Mouse (Mus musculus): Measurements from ENCODE around the gene Itpr2. TPM values are rescaled to one million over a fixed set of nuclear protein-coding genes. Genes with fewer than 3 reads are reported as not detected.

Gene Itpr2
- polyA plus RNA-seq, 1 experiment from 2014 or later: 49.4 TPM

DNA sequence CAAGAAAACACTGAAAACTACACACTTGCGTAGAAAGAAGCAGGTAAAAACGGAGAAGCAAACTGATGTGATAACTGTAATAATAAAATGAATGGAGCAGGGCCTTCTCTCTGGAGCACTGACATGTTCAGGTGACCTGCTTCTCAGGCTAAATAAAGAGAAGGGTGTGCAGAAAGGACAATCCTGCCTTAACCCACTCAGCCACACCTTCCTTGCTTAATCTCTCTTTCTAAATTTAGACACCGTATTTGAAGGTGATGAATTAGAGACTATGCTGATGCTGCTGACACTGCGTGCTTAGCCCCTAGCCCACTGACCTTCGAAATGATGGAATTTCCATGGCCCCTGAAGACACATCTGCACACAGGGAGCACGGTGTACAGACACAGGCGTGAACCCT lies 164.8 kb downstream of the Itpr2 start:
- peak overlapping the region; percentile 27; the same call in 1 of the 2 replicates for H3K27ac ChIP-seq (ENCODE audit: low read length)
- peaks cover 4% of the 10 kb centered on the region for H3K4me1 ChIP-seq (ENCODE audit: control insufficient read depth, insufficient read depth, low read length)
- no peaks in the 10 kb centered on the region for H3K36me3 ChIP-seq (ENCODE audit: control insufficient read depth, insufficient read depth)
- no peak overlapping the region for H3K4me3 ChIP-seq (ENCODE audit: low read length)
- no peaks in the 10 kb centered on the region for H3K9me3 ChIP-seq (replicated peaks; ENCODE audit: control insufficient read depth, low read length)
- H3K9ac ChIP-seq (ENCODE audit: low read length): no peak overlapping the region
- WGBS: 49% methylated on average over 7 of the region's 7 CpGs
- peak; percentile 51 for ATAC-seq (replicated peaks; ENCODE audit: extremely low read depth, insufficient read depth, low FRiP score)
- H3K4me2 ChIP-seq (ENCODE audit: low read depth, low read length): 0 out of 2 replicates have a peak overlapping the region, but pooled peaks have one; percentile 9
- H3K27me3 ChIP-seq (ENCODE audit: control insufficient read depth, insufficient read depth, low read length): no peaks in the 10 kb centered on the region

DNA sequence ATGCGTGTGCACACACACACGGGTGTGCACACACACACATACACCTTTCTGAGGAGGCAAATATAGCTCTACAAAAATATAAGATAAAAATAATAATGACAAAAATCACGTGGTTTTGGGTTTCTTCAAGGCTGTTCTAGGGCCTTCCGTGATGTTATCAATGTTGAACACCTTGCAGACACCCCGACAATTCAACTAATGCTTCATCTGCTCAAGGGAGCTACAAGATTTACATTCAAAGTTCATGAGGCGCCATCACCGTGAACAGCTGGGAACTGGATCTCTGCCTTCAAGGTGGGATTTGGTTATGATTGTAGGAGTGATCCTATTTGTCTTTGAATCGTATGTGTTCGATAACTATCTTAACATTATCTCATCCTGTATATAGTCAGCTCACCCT lies 166.8 kb downstream of the Itpr2 start:
- no peaks in the 10 kb centered on the region for H3K27me3 ChIP-seq (ENCODE audit: control insufficient read depth, insufficient read depth, low read length)
- H3K36me3 ChIP-seq (ENCODE audit: control insufficient read depth, insufficient read depth): no peaks in the 10 kb centered on the region
- H3K9me3 ChIP-seq (replicated peaks; ENCODE audit: control insufficient read depth, low read length): no peaks in the 10 kb centered on the region
- 94% methylated on average over 9 of the region's 9 CpGs for WGBS
- no peak for ATAC-seq (replicated peaks; ENCODE audit: extremely low read depth, insufficient read depth, low FRiP score)
- peaks cover 16% of the 10 kb centered on the region for H3K4me1 ChIP-seq (ENCODE audit: control insufficient read depth, insufficient read depth, low read length)
- H3K27ac ChIP-seq (ENCODE audit: low read length): no peak overlapping the region
- H3K4me3 ChIP-seq (ENCODE audit: low read length): no peak overlapping the region
- no peak overlapping the region for H3K4me2 ChIP-seq (ENCODE audit: low read depth, low read length)
- no peak overlapping the region for H3K9ac ChIP-seq (ENCODE audit: low read length)

DNA sequence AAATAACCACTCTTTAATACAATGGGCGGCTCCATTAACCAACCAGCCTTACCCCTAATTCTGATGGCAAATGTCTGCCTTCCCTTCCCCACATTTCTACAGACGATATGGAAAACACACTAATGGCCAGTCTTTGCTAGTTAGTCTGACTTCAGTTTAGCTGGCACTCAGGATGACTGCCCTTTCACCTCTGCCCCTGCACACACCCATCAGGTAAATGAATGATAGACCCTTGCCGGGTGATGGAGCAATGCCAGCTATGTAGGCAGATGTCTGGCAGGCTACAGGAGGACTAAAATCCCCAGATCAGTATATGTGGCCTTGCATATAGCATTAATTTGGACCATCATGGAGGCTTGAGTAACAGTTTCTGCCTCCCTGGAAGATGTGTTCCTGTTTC lies 168.5 kb downstream of the Itpr2 start:
- Histone ChIP-seq H3K36me3 (ENCODE audit: control insufficient read depth, insufficient read depth) (peaks cover 16% of the 10 kb centered on the region), H3K27me3 (ENCODE audit: control insufficient read depth, insufficient read depth, low read length) (no peaks in the 10 kb centered on the region), H3K27ac (ENCODE audit: low read length) (no peak overlapping the region), H3K4me2 (ENCODE audit: low read depth, low read length) (no peak overlapping the region), H3K4me3 (ENCODE audit: low read length) (no peak overlapping the region), H3K4me1 (ENCODE audit: control insufficient read depth, insufficient read depth, low read length) (peaks cover 16% of the 10 kb centered on the region), H3K9me3 (replicated peaks; ENCODE audit: control insufficient read depth, low read length) (no peaks in the 10 kb centered on the region), H3K9ac (ENCODE audit: low read length) (no peak overlapping the region)
- no peak for ATAC-seq (replicated peaks; ENCODE audit: extremely low read depth, insufficient read depth, low FRiP score)
- 89% methylated on average over 3 of the region's 3 CpGs for WGBS

DNA sequence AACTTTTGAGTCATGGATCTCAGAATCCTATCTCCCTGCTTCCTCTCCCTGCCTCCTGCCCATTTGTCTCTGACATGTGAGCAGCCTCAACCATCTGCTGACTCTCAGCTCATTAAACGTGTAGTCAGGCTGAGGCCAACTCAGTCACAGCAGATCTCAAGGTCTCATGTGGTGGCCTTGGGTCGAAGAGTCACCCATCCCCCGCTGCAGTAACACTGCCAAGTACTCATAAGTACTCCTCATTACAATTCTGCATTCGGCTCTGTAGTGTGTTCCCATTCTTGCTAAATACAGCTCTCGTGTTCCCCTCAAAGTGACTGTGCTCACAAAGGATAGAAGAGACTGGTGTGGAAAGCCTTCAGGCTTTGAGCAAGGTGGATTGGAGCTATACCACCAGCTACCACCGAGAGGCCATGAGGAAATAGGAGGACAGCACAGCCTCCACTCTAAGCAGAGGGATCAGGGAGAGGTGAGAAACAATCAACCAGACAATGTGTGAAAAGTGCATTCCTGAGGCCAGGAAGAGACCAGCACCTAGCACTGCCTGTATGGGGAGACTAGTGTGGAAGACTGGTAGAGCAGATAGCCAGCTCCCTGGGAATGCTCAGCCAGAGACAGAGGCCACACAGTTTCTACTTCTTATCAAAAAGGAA lies 170.9 kb downstream of the Itpr2 start:
- H3K4me3 ChIP-seq (ENCODE audit: low read length): no peak overlapping the region
- H3K36me3 ChIP-seq (ENCODE audit: control insufficient read depth, insufficient read depth): peaks cover 29% of the 10 kb centered on the region
- H3K4me1 ChIP-seq (ENCODE audit: control insufficient read depth, insufficient read depth, low read length): peaks cover 12% of the 10 kb centered on the region
- H3K27me3 ChIP-seq (ENCODE audit: control insufficient read depth, insufficient read depth, low read length): no peaks in the 10 kb centered on the region
- H3K9ac ChIP-seq (ENCODE audit: low read length): no peak overlapping the region
- no peaks in the 10 kb centered on the region for H3K9me3 ChIP-seq (replicated peaks; ENCODE audit: control insufficient read depth, low read length)
- ATAC-seq (replicated peaks; ENCODE audit: extremely low read depth, insufficient read depth, low FRiP score): no peak
- WGBS: 45% methylated on average over 6 of the region's 6 CpGs
- H3K27ac ChIP-seq (ENCODE audit: low read length): peak overlapping the region; percentile 9; the same call in 1 of the 2 replicates
- no peak overlapping the region for H3K4me2 ChIP-seq (ENCODE audit: low read depth, low read length)

DNA sequence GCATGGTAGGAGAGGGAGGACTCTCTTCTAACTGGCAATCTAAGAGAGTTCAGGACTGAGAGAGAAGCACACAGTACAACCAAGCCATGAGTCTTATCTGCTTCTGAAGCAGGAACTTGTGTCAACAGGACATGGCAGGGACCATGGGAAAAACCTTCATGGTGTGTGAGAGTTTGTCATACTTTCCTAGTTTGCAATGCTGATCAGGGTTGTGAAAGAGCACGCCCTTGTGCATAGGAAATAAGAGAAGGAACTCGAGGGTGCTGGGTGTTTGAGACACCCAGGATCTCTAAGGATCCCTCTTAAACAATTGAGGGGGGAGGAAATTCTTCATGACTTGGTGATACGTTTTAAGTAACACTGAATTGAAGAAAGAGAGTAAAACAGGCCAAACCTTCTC lies 172.9 kb downstream of the Itpr2 start:
- Histone ChIP-seq H3K27me3 (ENCODE audit: control insufficient read depth, insufficient read depth, low read length) (no peaks in the 10 kb centered on the region), H3K27ac (ENCODE audit: low read length) (no peak overlapping the region), H3K4me3 (ENCODE audit: low read length) (no peak overlapping the region), H3K4me2 (ENCODE audit: low read depth, low read length) (no peak overlapping the region), H3K4me1 (ENCODE audit: control insufficient read depth, insufficient read depth, low read length) (peaks cover 12% of the 10 kb centered on the region), H3K9ac (ENCODE audit: low read length) (no peak overlapping the region), H3K9me3 (replicated peaks; ENCODE audit: control insufficient read depth, low read length) (no peaks in the 10 kb centered on the region), H3K36me3 (ENCODE audit: control insufficient read depth, insufficient read depth) (peaks cover 36% of the 10 kb centered on the region)
- no peak for ATAC-seq (replicated peaks; ENCODE audit: extremely low read depth, insufficient read depth, low FRiP score)
- WGBS: 77% methylated on average over 3 of the region's 3 CpGs

DNA sequence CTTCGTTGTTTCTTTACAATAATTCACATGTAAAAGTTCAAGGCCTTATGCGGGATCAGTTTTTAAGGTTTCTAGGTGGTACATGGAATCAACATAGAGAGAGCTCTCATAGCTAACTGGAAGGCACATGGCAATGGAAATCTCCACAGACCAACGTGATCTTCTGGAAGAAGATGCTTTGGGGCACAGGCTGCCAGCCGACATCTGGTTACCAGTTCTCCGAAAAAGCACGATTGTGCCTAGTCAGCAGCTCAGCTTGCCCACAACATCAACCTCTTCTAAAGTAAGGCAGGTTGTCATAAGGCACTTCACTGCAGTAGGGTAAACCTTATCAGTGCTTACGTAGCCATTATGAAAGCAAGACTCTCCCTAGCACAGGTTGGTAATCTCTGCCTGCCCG lies 175.4 kb downstream of the Itpr2 start:
- H3K9ac ChIP-seq (ENCODE audit: low read length): no peak overlapping the region

DNA sequence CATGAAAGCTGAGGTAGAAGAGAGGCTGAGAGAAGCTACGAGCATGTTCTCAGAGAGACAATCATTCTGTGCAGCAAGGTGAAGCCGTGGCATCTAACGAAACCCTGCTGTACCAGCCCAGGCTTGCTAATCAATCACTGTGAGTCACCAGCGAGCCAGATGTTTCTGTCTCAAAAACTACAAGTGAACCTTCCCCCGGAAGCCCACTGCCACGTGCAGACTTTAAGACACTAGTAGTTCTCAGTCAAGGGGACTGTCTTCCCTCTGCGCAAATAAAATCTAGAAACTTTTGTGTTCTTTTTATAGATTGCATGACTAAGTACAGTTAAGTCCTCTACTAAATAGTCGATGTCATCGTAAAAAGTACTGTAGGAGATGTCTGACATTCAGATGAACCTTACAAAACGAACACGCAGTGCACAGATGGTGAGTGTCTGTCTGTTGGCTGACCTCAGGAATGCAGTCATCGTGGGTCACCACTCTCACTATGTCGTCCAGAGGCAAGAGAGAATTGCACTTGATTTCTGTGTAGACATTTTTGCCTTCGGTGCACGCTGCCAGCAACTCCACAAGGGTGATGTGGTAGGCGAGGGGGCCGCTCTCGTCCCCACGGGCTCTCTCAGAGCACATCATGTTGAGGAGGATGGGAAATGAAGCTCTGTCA lies 177.3 kb downstream of the Itpr2 start:
- H3K9me3 ChIP-seq (replicated peaks; ENCODE audit: control insufficient read depth, low read length): no peaks in the 10 kb centered on the region
- H3K4me2 ChIP-seq (ENCODE audit: low read depth, low read length): no peak overlapping the region
- no peak overlapping the region for H3K9ac ChIP-seq (ENCODE audit: low read length)
- H3K4me3 ChIP-seq (ENCODE audit: low read length): no peak overlapping the region
- peaks cover 57% of the 10 kb centered on the region for H3K36me3 ChIP-seq (ENCODE audit: control insufficient read depth, insufficient read depth)
- H3K27me3 ChIP-seq (ENCODE audit: control insufficient read depth, insufficient read depth, low read length): no peaks in the 10 kb centered on the region
- H3K27ac ChIP-seq (ENCODE audit: low read length): no peak overlapping the region
- H3K4me1 ChIP-seq (ENCODE audit: control insufficient read depth, insufficient read depth, low read length): peaks cover 13% of the 10 kb centered on the region
- no peak for ATAC-seq (replicated peaks; ENCODE audit: extremely low read depth, insufficient read depth, low FRiP score)
- WGBS: 64% methylated on average over 19 of the region's 19 CpGs

More for the DNA sequence above, 175.4 kb downstream of the Itpr2 start:
- Histone ChIP-seq H3K4me1 (ENCODE audit: control insufficient read depth, insufficient read depth, low read length) (peaks cover 19% of the 10 kb centered on the region), H3K36me3 (ENCODE audit: control insufficient read depth, insufficient read depth) (peaks cover 48% of the 10 kb centered on the region), H3K4me2 (ENCODE audit: low read depth, low read length) (no peak overlapping the region), H3K27ac (ENCODE audit: low read length) (no peak overlapping the region), H3K4me3 (ENCODE audit: low read length) (no peak overlapping the region), H3K27me3 (ENCODE audit: control insufficient read depth, insufficient read depth, low read length) (no peaks in the 10 kb centered on the region), H3K9me3 (replicated peaks; ENCODE audit: control insufficient read depth, low read length) (no peaks in the 10 kb centered on the region)
- WGBS: 90% methylated on average over 8 of the region's 8 CpGs
- ATAC-seq (replicated peaks; ENCODE audit: extremely low read depth, insufficient read depth, low FRiP score): no peak

DNA sequence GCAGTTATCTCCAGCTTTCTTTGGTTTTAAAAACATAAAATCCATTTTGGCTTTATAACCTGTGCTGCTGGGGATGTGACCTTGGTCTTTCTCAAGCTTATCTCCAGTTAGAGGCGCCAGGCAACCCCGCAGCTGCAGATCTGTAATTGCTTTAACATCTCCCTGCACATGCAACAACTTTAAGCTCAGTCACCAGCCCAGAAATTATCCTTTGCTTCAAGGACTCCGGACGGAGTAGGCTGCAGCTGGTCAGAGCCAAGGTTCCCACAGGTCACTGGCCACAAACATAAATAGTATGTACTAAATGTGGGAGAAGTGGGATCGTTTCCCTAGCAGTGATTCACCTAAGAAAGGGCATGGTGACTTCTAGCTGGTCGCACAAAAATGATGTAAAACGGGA lies 179.5 kb downstream of the Itpr2 start:
- Histone ChIP-seq H3K4me3 (ENCODE audit: low read length) (no peak overlapping the region), H3K4me2 (ENCODE audit: low read depth, low read length) (no peak overlapping the region; the same call in 1 of the 2 replicates), H3K36me3 (ENCODE audit: control insufficient read depth, insufficient read depth) (peaks cover 42% of the 10 kb centered on the region), H3K9ac (ENCODE audit: low read length) (no peak overlapping the region), H3K4me1 (ENCODE audit: control insufficient read depth, insufficient read depth, low read length) (peaks cover 13% of the 10 kb centered on the region), H3K9me3 (replicated peaks; ENCODE audit: control insufficient read depth, low read length) (no peaks in the 10 kb centered on the region), H3K27me3 (ENCODE audit: control insufficient read depth, insufficient read depth, low read length) (no peaks in the 10 kb centered on the region), H3K27ac (ENCODE audit: low read length) (peak overlapping the region; percentile 33; the same call in 1 of the 2 replicates)
- ATAC-seq (replicated peaks; ENCODE audit: extremely low read depth, insufficient read depth, low FRiP score): no peak
- 49% methylated on average over 7 of the region's 7 CpGs for WGBS

DNA sequence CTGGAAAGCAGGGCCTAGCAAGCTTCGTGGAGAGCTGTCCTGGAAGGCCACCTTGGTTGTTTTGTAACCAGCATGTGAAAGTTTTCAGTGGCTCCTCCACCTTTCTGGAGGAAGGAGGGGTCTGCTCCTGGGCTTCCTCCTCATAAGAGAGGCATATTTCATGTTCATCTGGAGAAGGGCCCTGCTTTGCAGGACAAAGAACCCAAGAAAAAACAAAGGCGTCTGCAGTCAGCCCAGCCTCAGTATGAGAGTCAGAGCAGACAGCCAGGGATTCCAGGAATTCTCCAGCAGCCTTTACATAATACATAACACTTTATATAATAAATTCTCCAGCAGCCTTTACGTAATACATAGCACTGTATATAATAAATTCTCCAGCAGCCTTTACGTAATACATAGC lies 180.1 kb downstream of the Itpr2 start:
- H3K4me3 ChIP-seq (ENCODE audit: low read length): no peak overlapping the region
- peak overlapping the region; percentile 34; the same call in 1 of the 2 replicates for H3K9ac ChIP-seq (ENCODE audit: low read length)
- no peaks in the 10 kb centered on the region for H3K9me3 ChIP-seq (replicated peaks; ENCODE audit: control insufficient read depth, low read length)
- peaks cover 13% of the 10 kb centered on the region for H3K4me1 ChIP-seq (ENCODE audit: control insufficient read depth, insufficient read depth, low read length)
- H3K36me3 ChIP-seq (ENCODE audit: control insufficient read depth, insufficient read depth): peaks cover 37% of the 10 kb centered on the region
- no peak for ATAC-seq (replicated peaks; ENCODE audit: extremely low read depth, insufficient read depth, low FRiP score)
- 52% methylated on average over 4 of the region's 4 CpGs for WGBS
- peak overlapping the region; percentile 41; the same call in 1 of the 2 replicates for H3K27ac ChIP-seq (ENCODE audit: low read length)
- no peaks in the 10 kb centered on the region for H3K27me3 ChIP-seq (ENCODE audit: control insufficient read depth, insufficient read depth, low read length)
- H3K4me2 ChIP-seq (ENCODE audit: low read depth, low read length): no peak overlapping the region
